Mouse (Mus musculus) hindbrain, embryonic 15.5 days (tissue): ENCODE measurements around the gene Ece1. TPM values are rescaled to one million over a fixed set of nuclear protein-coding genes. Genes with fewer than 3 reads are reported as not detected.
A peak's percentile ranks its signal among the peaks of the same experiment; 100 is the strongest.
"Not testable (repeated sequence)": the region's sequence is repeated elsewhere in the genome, so short reads cannot be mapped to it uniquely, and the experiment has no call there.

ENCODE experiments used
- ATAC-seq: fragments of 200-750 bp; cut with Nextera tagmentation; 2 replicates; pipeline ENCODE4 v1.8.0; 2017; ENCODE audit warnings: low read depth, moderate number of reproducible peaks, moderate TSS enrichment; ENCODE audit not compliant: low FRiP score
- H3K27ac ChIP-seq: fragments of 300-500 bp; sonication (generic); replicated peaks from 2 replicates; pipeline ENCODE4 v1.5.1; 2015; ENCODE audit warnings: mild to moderate bottlenecking, inconsistent platforms
- H3K27me3 ChIP-seq: fragments of 300-500 bp; sonication (generic); 2 replicates; pipeline ENCODE4 v1.6.1; 2015; ENCODE audit warnings: control low read depth, inconsistent platforms
- H3K36me3 ChIP-seq: fragments of 300-500 bp; sonication (generic); 2 replicates; pipeline ENCODE4 v1.6.1; 2015; ENCODE audit warnings: control low read depth, inconsistent platforms
- H3K4me1 ChIP-seq: fragments of 300-500 bp; sonication (generic); replicated peaks from 2 replicates; pipeline ENCODE4 v1.6.1; 2015; ENCODE audit warnings: control low read depth, inconsistent platforms
- H3K4me2 ChIP-seq: fragments of 300-500 bp; sonication (generic); 2 replicates; pipeline ENCODE4 v1.6.1; 2015; ENCODE audit warnings: moderate library complexity, mild to moderate bottlenecking, inconsistent platforms
- H3K4me3 ChIP-seq: fragments of 300-500 bp; sonication (generic); 2 replicates; pipeline ENCODE4 v1.5.1; 2015; ENCODE audit warnings: mild to moderate bottlenecking, inconsistent platforms
- H3K9ac ChIP-seq: fragments of 300-500 bp; sonication (generic); 2 replicates; pipeline ENCODE4 v1.6.1; 2015; ENCODE audit warnings: inconsistent platforms
- H3K9me3 ChIP-seq: fragments of 300-500 bp; sonication (generic); 2 replicates; pipeline ENCODE4 v1.6.1; 2016; ENCODE audit warnings: control low read depth, inconsistent platforms
- WGBS: fragments of 180-500 bp; shearing (Covaris S2); methylation state at CpG from one replicate; pipeline ENCODE4 v1.1.7; 2015; 5-methylcytosine and 5-hydroxymethylcytosine counted together
- polyA plus RNA-seq: library from polyadenylated mRNA; unstranded; fragments of >200 nt; fragmentation: Nextera tagmentation; extraction: Ambion mirVana; gene quantifications from 2 replicates; pipeline ENCODE4 v1.2.1, GENCODE M21; 2015

Gene Ece1
- polyA plus RNA-seq, 1 experiment from 2014 or later = 24.8 TPM

DNA sequence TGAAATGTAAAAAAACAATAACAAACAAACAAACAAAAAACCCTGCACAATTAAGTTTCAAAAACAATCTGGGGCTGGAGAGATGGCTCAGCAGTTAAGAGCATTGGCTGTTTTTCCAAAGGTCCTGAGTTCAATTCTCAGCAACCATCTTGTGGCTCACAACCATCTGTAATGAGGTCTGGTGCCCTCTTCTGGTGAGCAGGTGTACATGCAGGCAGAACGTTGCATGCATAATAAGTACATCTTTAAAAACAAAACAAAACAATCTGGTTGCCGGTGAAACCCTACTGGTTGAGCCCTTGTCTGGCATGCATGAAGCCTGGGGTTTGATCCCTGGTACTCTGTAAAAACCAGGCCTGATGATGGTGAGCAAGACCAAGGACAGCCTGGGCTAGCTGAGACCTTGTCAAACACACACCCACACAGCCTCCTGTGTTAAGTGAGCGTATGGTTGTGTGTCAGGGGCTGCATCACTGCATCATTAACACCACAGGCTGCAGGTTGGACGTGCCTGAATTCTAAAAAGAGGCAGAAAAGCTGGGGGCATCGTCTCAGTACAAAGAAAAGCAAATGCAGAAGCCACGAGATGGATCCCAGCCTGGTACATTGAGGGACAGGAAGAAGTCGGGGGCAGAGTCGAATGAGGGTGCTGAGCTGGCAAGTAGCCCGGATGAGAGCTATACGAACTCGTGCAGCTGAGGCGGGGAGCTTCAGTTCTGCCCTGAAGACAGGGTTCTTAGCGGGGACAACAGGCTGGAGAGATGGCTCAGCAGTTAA is 98.0 kb downstream of the Ece1 start:
- H3K4me3 ChIP-seq = no peak overlapping the region
- H3K9ac ChIP-seq = no peak overlapping the region
- peaks cover 37% of the 10 kb centered on the region for H3K36me3 ChIP-seq
- H3K27me3 ChIP-seq = no peaks in the 10 kb centered on the region
- no peak for ATAC-seq
- no peak overlapping the region for H3K4me2 ChIP-seq
- H3K9me3 ChIP-seq = no peaks in the 10 kb centered on the region
- 77% methylated on average over 13 of the region's 13 CpGs for WGBS
- H3K27ac ChIP-seq = no peak overlapping the region
- no peaks in the 10 kb centered on the region; the same call in 1 of the 2 replicates for H3K4me1 ChIP-seq

DNA sequence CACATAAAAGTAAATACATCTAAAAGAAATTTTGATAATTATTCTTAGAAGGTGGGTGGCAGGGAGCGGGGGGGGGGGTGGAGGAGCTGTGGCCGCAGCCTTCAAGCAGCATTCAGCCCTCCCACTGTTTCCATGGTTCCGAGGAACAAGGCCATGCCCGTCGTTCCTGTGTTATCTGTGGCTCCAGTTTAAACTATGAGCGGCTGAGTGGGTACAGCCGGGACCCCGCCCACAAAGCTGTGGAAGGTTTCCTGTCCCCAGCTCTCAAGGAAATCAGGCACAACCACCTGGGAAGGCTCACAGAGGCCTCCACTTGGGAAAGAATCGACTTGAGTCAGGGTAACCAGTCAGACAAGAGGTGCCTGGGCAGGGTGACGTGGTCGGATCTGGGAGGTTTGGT is 98.7 kb downstream of the Ece1 start:
- ATAC-seq = no peak
- Histone ChIP-seq H3K27me3 (no peaks in the 10 kb centered on the region), H3K36me3 (peaks cover 37% of the 10 kb centered on the region), H3K4me1 (no peaks in the 10 kb centered on the region; the same call in 1 of the 2 replicates), H3K9me3 (no peaks in the 10 kb centered on the region), H3K9ac (no peak overlapping the region), H3K4me3 (no peak overlapping the region), H3K4me2 (no peak overlapping the region), H3K27ac (no peak overlapping the region)
- WGBS = 77% methylated on average over 11 of the region's 11 CpGs

DNA sequence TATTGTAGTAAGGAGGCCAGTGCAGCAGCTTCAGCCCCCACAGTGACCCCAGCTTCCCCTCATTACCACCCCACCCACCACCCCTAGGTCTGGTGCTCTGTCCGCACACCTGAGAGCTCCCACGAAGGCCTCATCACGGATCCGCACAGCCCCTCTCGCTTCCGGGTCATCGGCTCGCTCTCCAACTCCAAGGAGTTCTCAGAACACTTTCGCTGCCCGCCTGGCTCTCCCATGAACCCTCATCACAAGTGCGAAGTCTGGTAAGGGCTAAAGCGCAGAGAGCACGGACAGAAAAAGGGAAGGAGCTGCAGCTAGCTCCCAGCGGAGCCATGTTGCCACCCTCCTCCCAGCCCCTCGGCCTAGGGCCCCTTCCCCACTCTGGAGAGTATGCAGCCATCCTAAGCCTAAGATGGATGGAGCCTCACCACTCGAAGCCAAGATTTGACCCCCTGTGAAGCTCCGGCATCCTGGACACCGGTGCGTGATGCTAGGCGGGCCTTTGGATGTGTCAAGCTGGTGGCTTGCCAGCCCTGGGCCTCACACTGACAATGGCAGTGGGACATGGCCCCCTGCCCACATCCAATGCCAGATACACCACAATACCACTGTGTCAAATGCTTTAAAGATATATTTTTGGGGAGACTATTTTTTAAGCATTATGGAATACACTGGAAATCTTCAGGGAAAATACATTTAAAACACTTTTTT is 100.8 kb downstream of the Ece1 start:
- H3K4me1 ChIP-seq = no peaks in the 10 kb centered on the region; the same call in 1 of the 2 replicates
- no peak overlapping the region for H3K4me2 ChIP-seq
- H3K36me3 ChIP-seq = peaks cover 31% of the 10 kb centered on the region
- 82% methylated on average over 20 of the region's 20 CpGs for WGBS
- no peaks in the 10 kb centered on the region for H3K9me3 ChIP-seq
- no peak overlapping the region for H3K27ac ChIP-seq
- no peak overlapping the region for H3K4me3 ChIP-seq
- H3K9ac ChIP-seq = no peak overlapping the region
- H3K27me3 ChIP-seq = no peaks in the 10 kb centered on the region
- ATAC-seq = no peak

DNA sequence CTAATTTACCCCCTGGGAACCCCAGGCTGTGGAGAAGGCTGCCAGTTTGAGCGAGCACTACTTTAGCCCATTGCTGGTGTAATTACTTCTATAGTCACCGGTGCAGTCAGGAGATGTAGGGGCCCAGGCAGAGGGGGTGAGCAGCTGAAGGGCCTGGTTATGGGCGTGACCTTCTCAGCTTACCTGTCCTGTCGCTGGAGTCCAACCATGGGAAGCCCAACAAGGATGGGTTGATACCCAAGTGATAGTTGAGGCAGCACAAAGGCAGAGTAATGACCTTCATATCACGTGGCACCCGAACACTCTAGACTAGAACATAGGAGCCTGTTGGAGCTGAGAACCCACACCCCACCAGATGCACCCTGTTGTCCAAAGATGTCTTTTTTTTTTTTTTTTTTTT is 101.4 kb downstream of the Ece1 start:
- Histone ChIP-seq H3K27ac (no peak overlapping the region), H3K9me3 (no peaks in the 10 kb centered on the region), H3K4me2 (no peak overlapping the region), H3K4me1 (no peaks in the 10 kb centered on the region; the same call in 1 of the 2 replicates), H3K9ac (no peak overlapping the region), H3K4me3 (no peak overlapping the region), H3K36me3 (peaks cover 27% of the 10 kb centered on the region), H3K27me3 (no peaks in the 10 kb centered on the region)
- ATAC-seq = no peak
- WGBS = 79% methylated on average over 6 of the region's 6 CpGs

DNA sequence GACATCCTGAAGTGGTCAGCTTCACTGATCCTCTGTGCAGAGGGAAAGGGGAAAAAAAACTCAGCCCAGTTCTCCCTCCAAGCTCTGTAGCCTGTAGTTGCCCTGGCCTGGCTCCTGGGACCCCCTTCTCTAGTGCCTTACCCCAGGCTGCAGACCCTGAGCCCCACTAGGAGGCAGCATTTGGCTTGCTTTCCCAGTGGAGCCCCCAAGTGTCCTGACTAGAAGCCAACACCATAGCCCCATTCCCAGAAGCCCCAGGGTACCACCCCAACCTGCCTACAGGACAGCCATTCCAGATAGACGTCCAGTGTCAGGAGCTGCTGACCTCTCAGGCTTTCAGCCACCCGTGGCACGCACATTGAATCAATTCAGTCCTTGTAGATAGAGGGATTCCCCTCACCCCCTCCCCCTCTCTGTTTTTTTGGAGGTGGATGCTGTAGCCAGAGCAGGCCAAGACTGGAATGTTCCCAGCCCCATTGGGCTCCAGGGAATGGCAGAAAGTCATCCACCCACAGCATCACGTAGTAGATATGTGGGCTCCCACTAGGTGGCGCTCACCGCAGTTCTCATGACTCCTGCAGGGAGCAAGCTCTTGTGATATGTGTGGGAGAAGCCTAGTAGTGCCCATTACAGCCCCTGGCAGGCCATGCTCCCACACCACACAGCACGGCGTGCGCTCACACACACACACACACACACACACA is 102.0 kb downstream of the Ece1 start:
- H3K9me3 ChIP-seq = no peaks in the 10 kb centered on the region
- no peaks in the 10 kb centered on the region for H3K27me3 ChIP-seq
- H3K27ac ChIP-seq = no peak overlapping the region
- peak; percentile 28; the same call in 1 of the 2 replicates for ATAC-seq
- no peaks in the 10 kb centered on the region; the same call in 1 of the 2 replicates for H3K4me1 ChIP-seq
- H3K4me2 ChIP-seq = no peak overlapping the region
- H3K9ac ChIP-seq = no peak overlapping the region
- H3K36me3 ChIP-seq = peaks cover 23% of the 10 kb centered on the region
- no peak overlapping the region for H3K4me3 ChIP-seq
- WGBS = 65% methylated on average over 9 of the region's 9 CpGs

DNA sequence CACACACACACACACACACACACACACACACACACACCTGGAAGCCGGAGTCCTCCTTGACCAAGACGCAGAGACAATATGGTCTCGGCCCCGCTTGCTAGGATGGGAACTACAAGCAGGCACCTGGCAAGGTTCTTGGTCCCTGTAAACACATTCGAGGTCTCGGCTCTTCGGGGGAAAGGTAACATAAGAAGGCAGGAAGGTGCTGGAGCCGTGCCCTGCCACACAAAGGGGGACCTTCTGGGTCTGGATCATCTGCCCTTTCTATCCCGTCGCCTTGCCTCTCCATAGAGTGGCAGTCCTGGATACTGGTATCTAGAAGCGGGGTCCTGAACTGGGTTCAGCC is 102.5 kb downstream of the Ece1 start:
- H3K9me3 ChIP-seq = no peaks in the 10 kb centered on the region
- H3K4me2 ChIP-seq = no peak overlapping the region
- ATAC-seq = no peak
- H3K36me3 ChIP-seq = peaks cover 17% of the 10 kb centered on the region
- WGBS = 95% methylated on average over 11 of the region's 11 CpGs
- H3K9ac ChIP-seq = no peak overlapping the region
- no peaks in the 10 kb centered on the region; the same call in 1 of the 2 replicates for H3K4me1 ChIP-seq
- H3K27me3 ChIP-seq = no peaks in the 10 kb centered on the region
- no peak overlapping the region for H3K4me3 ChIP-seq
- no peak overlapping the region for H3K27ac ChIP-seq

GRCm38 (mm10) chr4:137968203-137968602 is 106.2 kb downstream of the Ece1 start:
- no peaks in the 10 kb centered on the region for H3K4me1 ChIP-seq
- peak; percentile 55; the same call in 1 of the 2 replicates for ATAC-seq
- no peak overlapping the region for H3K4me3 ChIP-seq
- no peak overlapping the region for H3K4me2 ChIP-seq
- no peak overlapping the region for H3K27ac ChIP-seq
- no peaks in the 10 kb centered on the region for H3K27me3 ChIP-seq
- 11% methylated on average over 9 of the region's 9 CpGs for WGBS
- no peak overlapping the region for H3K9ac ChIP-seq
- H3K36me3 ChIP-seq = no peaks in the 10 kb centered on the region
- no peaks in the 10 kb centered on the region for H3K9me3 ChIP-seq

- not testable (repeated sequence) for ATAC-seq, H3K4me3 ChIP-seq, H3K4me2 ChIP-seq, H3K27me3 ChIP-seq, H3K4me1 ChIP-seq, H3K27ac ChIP-seq, H3K9ac ChIP-seq, H3K36me3 ChIP-seq, H3K9me3 ChIP-seq
- no CpG with 5 or more reads among the region's 11 CpGs for WGBS
Observed at GRCm38 (mm10) chr4:137970623-137971199, 108.7 kb downstream of the Ece1 start.

- H3K4me2 ChIP-seq, H3K9me3 ChIP-seq, H3K27ac ChIP-seq, H3K9ac ChIP-seq, H3K4me1 ChIP-seq, H3K27me3 ChIP-seq, H3K4me3 ChIP-seq, H3K36me3 ChIP-seq: not testable (repeated sequence)
- ATAC-seq = peak; percentile 25; the same call in 1 of the 2 replicates
- no CpG with 5 or more reads among the region's 11 CpGs for WGBS
Observed at GRCm38 (mm10) chr4:137974856-137975432, 112.9 kb downstream of the Ece1 start.

GRCm38 (mm10) chr4:137979066-137979644 is 117.1 kb downstream of the Ece1 start:
- WGBS = no CpG with 5 or more reads among the region's 11 CpGs
- not testable (repeated sequence) for H3K4me3 ChIP-seq, H3K9ac ChIP-seq, H3K27me3 ChIP-seq, H3K4me1 ChIP-seq, H3K9me3 ChIP-seq, H3K4me2 ChIP-seq, H3K27ac ChIP-seq, H3K36me3 ChIP-seq
- ATAC-seq = peak; percentile 54

DNA sequence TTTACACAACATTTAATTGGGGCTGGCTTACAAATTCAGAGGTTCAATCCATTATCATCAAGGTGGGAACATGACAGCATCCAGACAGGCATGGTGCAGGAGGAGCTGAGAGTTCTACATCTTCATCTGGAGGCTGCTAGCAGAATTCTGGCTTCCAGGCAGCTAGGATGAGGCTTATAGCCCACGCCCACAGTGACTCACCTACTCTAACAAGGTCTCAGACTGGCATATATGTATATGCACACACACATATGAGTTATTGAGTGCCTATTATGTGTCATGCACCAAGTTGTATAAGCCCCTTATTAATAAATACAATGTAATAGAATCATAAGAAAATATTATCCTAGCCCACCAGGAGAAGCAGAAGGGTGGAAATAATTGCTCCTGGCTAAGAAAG is 120.8 kb downstream of the Ece1 start:
- Histone ChIP-seq H3K4me2 (no peak overlapping the region), H3K36me3 (no peaks in the 10 kb centered on the region), H3K9me3 (no peaks in the 10 kb centered on the region), H3K4me3 (no peak overlapping the region), H3K27ac (no peak overlapping the region), H3K9ac (no peak overlapping the region), H3K4me1 (0 out of 2 replicates have a peak, but pooled peaks cover 2% of the 10 kb centered on the region), H3K27me3 (no peaks in the 10 kb centered on the region)
- no peak for ATAC-seq
- 92% methylated on average over 1 of the region's 1 CpGs for WGBS
